Mouse (Mus musculus) myocyte (in vitro differentiated cells): ENCODE data around the gene Srpk2.

Experiments
- E2F4 ChIP-seq: IDR thresholded peaks from one replicate; pipeline ENCODE4 v1.6.1; 2011; ENCODE audit warnings: mild to moderate bottlenecking, control low read depth, moderate library complexity; ENCODE audit not compliant: insufficient read depth
- MAX ChIP-seq: IDR thresholded peaks from one replicate; pipeline ENCODE4 v1.6.1; 2011; ENCODE audit warnings: low read depth, mild to moderate bottlenecking, control low read depth
- MYOD1 ChIP-seq, 3 experiments: IDR thresholded peaks; one replicate each; pipeline ENCODE4 v1.6.1; 2011; ENCODE audit warnings: control low read depth in 2 of 3, low read depth in 2 of 3, mild to moderate bottlenecking in 2 of 3, moderate library complexity in 1 of 3; ENCODE audit not compliant: insufficient read length in 2 of 3, control insufficient read depth in 1 of 3
- MYOG ChIP-seq, 3 experiments: IDR thresholded peaks; one replicate each; pipeline ENCODE4 v1.6.1; 2011; ENCODE audit warnings: control low read depth in 2 of 3, low read depth in 2 of 3, mild to moderate bottlenecking in 2 of 3; ENCODE audit not compliant: insufficient read length in 2 of 3, control insufficient read depth in 1 of 3, insufficient read depth in 1 of 3
- POLR2A ChIP-seq: IDR thresholded peaks from one replicate; pipeline ENCODE4 v1.6.1; 2011; ENCODE audit warnings: low read depth, mild to moderate bottlenecking, control low read depth, moderate library complexity; ENCODE audit not compliant: insufficient read length
- POLR2AphosphoS2 ChIP-seq: IDR thresholded peaks from one replicate; pipeline ENCODE4 v1.6.1; 2011; ENCODE audit warnings: low read depth, control low read depth; ENCODE audit not compliant: insufficient read length
- REST ChIP-seq: IDR thresholded peaks from one replicate; pipeline ENCODE4 v1.6.1; 2011; ENCODE audit warnings: mild to moderate bottlenecking, control low read depth, moderate library complexity; ENCODE audit not compliant: insufficient read depth, insufficient read length
- SRF ChIP-seq: IDR thresholded peaks from one replicate; pipeline ENCODE4 v1.6.1; 2011; ENCODE audit warnings: low read depth; ENCODE audit not compliant: control insufficient read depth, insufficient read length
- TCF12 ChIP-seq: IDR thresholded peaks from one replicate; pipeline ENCODE4 v1.6.1; 2011; ENCODE audit warnings: mild to moderate bottlenecking, control low read depth; ENCODE audit not compliant: poor library complexity, insufficient read depth, severe bottlenecking
- USF1 ChIP-seq: IDR thresholded peaks from one replicate; pipeline ENCODE4 v1.6.1; 2011; ENCODE audit warnings: low read depth, mild to moderate bottlenecking, control low read depth, moderate library complexity

DNA sequence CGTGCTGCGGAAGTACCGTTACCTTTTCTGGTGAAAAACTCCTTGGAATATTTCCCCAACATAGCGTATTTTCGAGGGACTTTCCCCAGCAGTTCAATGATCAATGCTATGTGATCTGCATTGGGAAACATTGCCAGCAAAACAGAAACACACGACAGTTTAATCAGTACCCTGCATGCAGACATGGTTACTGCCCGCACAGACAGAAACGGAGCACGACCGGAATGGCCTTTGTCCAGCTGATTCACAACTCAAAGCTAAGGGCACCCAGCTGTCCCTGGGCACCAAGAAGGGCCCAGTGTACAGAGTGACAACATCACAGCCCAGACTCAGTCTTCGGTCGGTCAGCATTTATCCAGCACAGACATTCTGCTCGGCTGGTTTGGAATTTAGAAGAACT lies 170.9 kb downstream of the Srpk2 start:
- TF ChIP-seq POLR2A (no peak), MAX (no peak), POLR2AphosphoS2 (no peak), MYOG (IDR thresholded peaks at IDR 0.05; ENCODE audit: control insufficient read depth in 1 of 3, insufficient read depth in 1 of 3, insufficient read length in 2 of 3, low read depth in 2 of 3) (no peak), E2F4 (no peak), USF1 (no peak), REST (no peak), SRF (no peak), MYOD1 (IDR thresholded peaks at IDR 0.05; ENCODE audit: control insufficient read depth in 1 of 3, insufficient read length in 2 of 3, low read depth in 2 of 3) (no peak), TCF12 (no peak)
